Mouse (Mus musculus): ENCODE results near the gene Gm20388. TPM values are rescaled to one million over a fixed set of nuclear protein-coding genes. Genes with fewer than 3 reads are reported as not detected.

The Gm20388 gene
- polyA plus RNA-seq, 1 experiment from 2014 or later: not detected

DNA sequence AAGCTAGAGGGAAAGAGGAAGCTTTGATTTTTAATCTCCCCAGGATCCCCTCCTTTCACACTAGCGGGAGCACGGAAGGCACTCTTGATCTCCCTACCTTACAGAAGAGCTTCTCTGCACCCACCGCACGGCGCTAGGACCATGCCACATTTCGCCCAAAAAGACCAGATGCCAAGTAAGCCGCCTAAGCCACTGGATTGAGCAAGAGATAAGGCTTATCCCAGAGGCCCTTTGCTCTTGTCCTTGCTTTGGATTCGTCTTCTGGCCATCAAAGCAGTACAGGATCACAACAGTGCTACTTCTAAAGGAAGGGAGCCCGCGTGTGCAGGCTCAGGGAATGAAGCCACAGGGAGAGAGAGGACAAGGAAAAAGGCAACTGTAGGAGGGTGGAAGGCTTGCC is 184.2 kb downstream of the Gm20388 start:
- ATAC-seq (ENCODE audit: low FRiP score, low TSS enrichment): no peak

DNA sequence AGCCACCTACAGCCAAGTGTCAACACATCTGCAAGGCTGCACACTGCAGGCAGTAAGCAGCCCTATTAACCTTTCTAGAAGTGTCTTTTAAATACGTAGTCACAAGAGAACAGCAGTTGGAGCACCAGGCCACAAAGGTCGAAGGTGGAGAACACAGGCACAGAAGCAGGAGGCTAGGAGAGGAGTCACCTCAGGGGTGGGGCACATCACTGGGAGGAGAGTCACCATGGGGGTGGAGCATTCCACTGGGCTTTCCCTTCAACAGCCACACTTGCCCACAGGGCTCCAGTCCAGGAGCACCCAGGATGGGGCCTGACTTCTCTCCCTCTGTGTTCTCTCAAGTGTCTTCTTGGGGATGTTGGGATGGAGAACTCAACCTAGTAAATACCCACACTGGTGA is 185.8 kb downstream of the Gm20388 start:
- ATAC-seq (ENCODE audit: low FRiP score, low TSS enrichment): no peak
- no peak overlapping the region for H3K9ac ChIP-seq (ENCODE audit: low read depth, low read length)
- WGBS: 70% methylated on average over 2 of the region's 2 CpGs

More for the DNA sequence above, 184.2 kb downstream of the Gm20388 start:
- 90% methylated on average over 10 of the region's 10 CpGs for WGBS
- Histone ChIP-seq H3K4me1 (ENCODE audit: control insufficient read depth, insufficient read depth, low read length) (peaks cover under 1% of the 10 kb centered on the region; the same call in 1 of the 2 replicates), H3K4me3 (ENCODE audit: low read length) (no peak overlapping the region), H3K27ac (ENCODE audit: low read depth, low read length) (no peak overlapping the region), H3K27me3 (ENCODE audit: control insufficient read depth, insufficient read depth, low read length) (no peaks in the 10 kb centered on the region), H3K4me2 (replicated peaks; ENCODE audit: low read depth, low read length) (no peak overlapping the region), H3K9me3 (ENCODE audit: control insufficient read depth, low read length) (no peaks in the 10 kb centered on the region), H3K9ac (ENCODE audit: low read depth, low read length) (no peak overlapping the region), H3K36me3 (ENCODE audit: control insufficient read depth, insufficient read depth, low read length) (peaks cover 31% of the 10 kb centered on the region)

DNA sequence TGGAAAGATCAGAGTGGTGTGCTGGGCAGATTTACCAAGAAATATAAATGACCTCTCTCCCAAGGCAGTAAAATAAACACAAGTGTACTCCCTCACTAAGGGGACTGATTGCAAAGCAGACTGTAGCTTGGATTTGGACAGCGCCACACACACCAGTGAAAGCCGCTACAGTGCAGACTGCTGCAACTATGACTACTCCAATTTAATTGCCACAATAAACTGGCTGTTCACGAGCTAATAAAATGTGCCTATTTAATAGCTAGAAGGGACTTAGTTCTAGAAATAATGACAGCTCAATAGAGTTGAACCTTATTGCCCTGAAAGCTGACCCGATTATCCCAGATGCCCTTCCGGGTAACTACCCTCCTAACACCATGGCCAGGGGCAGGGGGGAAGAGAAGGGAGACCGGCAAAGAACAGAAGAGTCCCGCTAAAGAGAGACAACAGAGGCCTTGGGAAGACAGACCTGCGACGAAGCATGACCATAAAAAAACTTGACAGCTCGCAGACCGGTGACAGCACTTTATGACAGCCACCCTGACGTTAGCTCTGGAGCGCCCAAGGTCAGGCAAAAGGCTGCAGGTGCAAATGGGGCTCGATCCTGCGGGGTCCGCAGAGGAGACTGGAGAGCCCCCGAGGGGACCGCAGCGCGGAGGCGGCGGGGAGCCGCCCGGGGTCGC is 189.9 kb downstream of the Gm20388 start:
- peaks cover 21% of the 10 kb centered on the region for H3K4me1 ChIP-seq (ENCODE audit: control insufficient read depth, insufficient read depth, low read length)
- H3K27me3 ChIP-seq (ENCODE audit: control insufficient read depth, insufficient read depth, low read length): no peaks in the 10 kb centered on the region
- H3K4me3 ChIP-seq (ENCODE audit: low read length): peak overlapping the region; percentile 89
- H3K4me2 ChIP-seq (replicated peaks; ENCODE audit: low read depth, low read length): peak overlapping the region; percentile 97
- no peaks in the 10 kb centered on the region for H3K9me3 ChIP-seq (ENCODE audit: control insufficient read depth, low read length)
- H3K27ac ChIP-seq (ENCODE audit: low read depth, low read length): no peak overlapping the region
- WGBS: 2% methylated on average over 25 of the region's 25 CpGs
- ATAC-seq (ENCODE audit: low FRiP score, low TSS enrichment): 0 out of 2 replicates have a peak, but pooled peaks have one; percentile 4
- no peaks in the 10 kb centered on the region for H3K36me3 ChIP-seq (ENCODE audit: control insufficient read depth, insufficient read depth, low read length)
- peak overlapping the region; percentile 88 for H3K9ac ChIP-seq (ENCODE audit: low read depth, low read length)

More for the DNA sequence above, 185.8 kb downstream of the Gm20388 start:
- Histone ChIP-seq H3K36me3 (ENCODE audit: control insufficient read depth, insufficient read depth, low read length) (peaks cover 16% of the 10 kb centered on the region), H3K27ac (ENCODE audit: low read depth, low read length) (no peak overlapping the region), H3K9me3 (ENCODE audit: control insufficient read depth, low read length) (no peaks in the 10 kb centered on the region), H3K4me1 (ENCODE audit: control insufficient read depth, insufficient read depth, low read length) (peaks cover 8% of the 10 kb centered on the region), H3K4me3 (ENCODE audit: low read length) (no peak overlapping the region), H3K27me3 (ENCODE audit: control insufficient read depth, insufficient read depth, low read length) (no peaks in the 10 kb centered on the region), H3K4me2 (replicated peaks; ENCODE audit: low read depth, low read length) (no peak overlapping the region)

DNA sequence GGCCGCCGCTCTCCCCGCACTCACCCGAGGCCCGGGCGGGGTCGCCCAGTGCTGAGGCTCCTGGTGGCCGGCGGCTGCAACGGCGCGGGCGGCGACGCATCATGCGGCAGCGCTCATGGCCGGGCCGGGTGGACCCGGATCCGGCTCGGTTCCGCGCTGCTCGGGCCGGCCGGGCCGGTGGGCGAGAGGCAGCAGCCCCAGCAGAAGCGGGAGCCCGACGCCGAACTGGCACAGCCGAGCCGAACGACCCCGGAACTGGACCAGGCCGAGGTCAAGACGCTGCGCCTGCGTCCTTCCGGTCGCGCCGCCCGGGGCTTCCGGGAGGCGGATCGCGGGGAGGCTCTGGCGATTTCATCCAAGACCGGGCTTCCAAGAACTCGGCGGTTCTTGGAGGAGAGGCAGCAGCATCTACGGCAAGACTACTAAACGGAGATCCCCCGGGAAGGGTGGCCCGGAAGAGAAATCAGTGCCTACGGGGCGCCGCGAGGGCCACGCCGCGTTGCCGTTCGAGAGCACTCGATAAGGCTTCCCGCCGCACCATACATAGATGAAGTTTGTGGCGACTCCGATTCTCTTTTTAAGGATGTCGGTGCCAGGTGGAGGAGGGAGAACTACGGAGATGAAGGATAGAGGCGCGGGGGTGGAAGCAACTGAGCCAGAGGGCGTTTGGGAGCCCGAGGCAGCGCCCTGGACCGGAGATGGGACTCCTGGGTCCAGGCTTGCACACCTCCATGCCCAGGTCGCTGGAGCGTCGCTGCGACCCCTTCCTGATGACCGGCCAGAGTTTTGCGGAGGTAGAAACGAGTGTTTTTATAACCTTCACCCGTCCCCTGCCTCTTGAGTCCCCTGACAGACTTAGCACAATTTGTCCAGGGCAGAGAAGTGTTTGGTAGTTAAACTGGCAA is 190.7 kb downstream of the Gm20388 start, which contains the start of gene Zdhhc7:
Gene Zdhhc7, minus strand, starts transcription at position 415 of the 905 bp plus-strand sequence.
- Histone ChIP-seq H3K9ac (ENCODE audit: low read depth, low read length) (peak within 1 kb of the TSS; percentile 88), H3K4me1 (ENCODE audit: control insufficient read depth, insufficient read depth, low read length) (peaks cover 21% of the 10 kb centered on the region), H3K4me3 (ENCODE audit: low read length) (peak within 1 kb of the TSS; percentile 89), H3K27me3 (ENCODE audit: control insufficient read depth, insufficient read depth, low read length) (no peaks in the 10 kb centered on the region), H3K36me3 (ENCODE audit: control insufficient read depth, insufficient read depth, low read length) (no peaks in the 10 kb centered on the region), H3K4me2 (replicated peaks; ENCODE audit: low read depth, low read length) (peak within 1 kb of the TSS; percentile 97), H3K9me3 (ENCODE audit: control insufficient read depth, low read length) (no peaks in the 10 kb centered on the region), H3K27ac (ENCODE audit: low read depth, low read length) (peak within 1 kb of the TSS; percentile 73)
- peak; percentile 65; the same call in 1 of the 2 replicates for ATAC-seq (ENCODE audit: low FRiP score, low TSS enrichment)
- WGBS: under 1% methylated on average over 87 of the region's 88 CpGs

DNA sequence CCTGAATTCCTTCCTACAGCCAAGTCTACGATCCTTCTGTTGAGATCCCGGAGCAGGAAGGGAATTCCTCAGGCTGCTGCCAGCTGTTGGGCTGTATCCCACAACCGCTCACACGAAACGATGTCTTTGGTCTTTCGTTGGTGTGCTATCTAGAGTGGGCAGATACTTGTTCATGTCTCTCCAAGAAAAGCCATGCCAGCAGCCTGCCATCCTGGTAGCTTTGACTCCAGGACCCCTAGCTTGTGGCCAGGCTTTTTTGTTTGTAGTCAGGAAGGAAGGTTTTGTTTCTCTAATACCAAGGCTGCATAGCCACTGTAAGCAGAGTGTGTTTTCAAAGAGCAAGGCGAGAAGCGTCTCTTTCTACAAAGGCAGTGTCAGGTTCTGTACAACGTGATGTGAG is 193.3 kb downstream of the Gm20388 start:
- H3K9me3 ChIP-seq (ENCODE audit: control insufficient read depth, low read length): no peaks in the 10 kb centered on the region
- no peak overlapping the region for H3K27ac ChIP-seq (ENCODE audit: low read depth, low read length)
- no peak overlapping the region for H3K4me2 ChIP-seq (replicated peaks; ENCODE audit: low read depth, low read length)
- no peaks in the 10 kb centered on the region for H3K27me3 ChIP-seq (ENCODE audit: control insufficient read depth, insufficient read depth, low read length)
- peaks cover 21% of the 10 kb centered on the region for H3K4me1 ChIP-seq (ENCODE audit: control insufficient read depth, insufficient read depth, low read length)
- no peaks in the 10 kb centered on the region for H3K36me3 ChIP-seq (ENCODE audit: control insufficient read depth, insufficient read depth, low read length)
- H3K9ac ChIP-seq (ENCODE audit: low read depth, low read length): no peak overlapping the region
- ATAC-seq (ENCODE audit: low FRiP score, low TSS enrichment): no peak
- no peak overlapping the region for H3K4me3 ChIP-seq (ENCODE audit: low read length)
- WGBS: 87% methylated on average over 9 of the region's 9 CpGs

DNA sequence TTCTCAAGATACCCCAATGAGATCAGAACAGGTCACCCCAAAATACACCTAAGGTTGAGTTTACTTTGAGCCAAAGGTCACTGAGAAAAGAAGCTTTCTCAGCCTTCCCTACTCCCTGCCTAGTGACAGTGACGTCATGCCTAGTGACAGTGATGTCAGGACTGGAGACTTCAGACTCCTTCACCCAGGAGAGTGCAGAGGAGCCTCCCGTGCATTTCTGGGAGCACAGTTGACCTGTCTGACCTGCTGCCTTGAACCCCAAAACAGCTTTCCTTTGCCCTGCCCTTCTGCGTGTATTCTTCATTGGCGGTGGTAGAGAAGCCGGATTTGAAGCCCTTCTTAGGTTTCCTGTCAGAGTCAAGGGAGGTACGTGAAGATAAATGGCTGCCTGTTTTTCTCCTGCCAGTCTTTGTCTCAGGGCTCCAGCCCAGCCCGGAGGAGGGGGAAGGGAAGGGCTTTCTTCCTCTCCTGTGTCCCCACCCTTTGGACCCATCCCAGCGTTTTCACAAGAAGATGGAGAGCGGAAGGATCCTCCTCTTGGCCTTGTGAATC is 194.2 kb downstream of the Gm20388 start:
- Histone ChIP-seq H3K27ac (ENCODE audit: low read depth, low read length) (no peak overlapping the region), H3K4me3 (ENCODE audit: low read length) (no peak overlapping the region), H3K27me3 (ENCODE audit: control insufficient read depth, insufficient read depth, low read length) (no peaks in the 10 kb centered on the region), H3K4me2 (replicated peaks; ENCODE audit: low read depth, low read length) (no peak overlapping the region), H3K36me3 (ENCODE audit: control insufficient read depth, insufficient read depth, low read length) (no peaks in the 10 kb centered on the region), H3K9me3 (ENCODE audit: control insufficient read depth, low read length) (no peaks in the 10 kb centered on the region), H3K9ac (ENCODE audit: low read depth, low read length) (no peak overlapping the region), H3K4me1 (ENCODE audit: control insufficient read depth, insufficient read depth, low read length) (peaks cover 20% of the 10 kb centered on the region)
- WGBS: 48% methylated on average over 9 of the region's 9 CpGs
- ATAC-seq (ENCODE audit: low FRiP score, low TSS enrichment): no peak

DNA sequence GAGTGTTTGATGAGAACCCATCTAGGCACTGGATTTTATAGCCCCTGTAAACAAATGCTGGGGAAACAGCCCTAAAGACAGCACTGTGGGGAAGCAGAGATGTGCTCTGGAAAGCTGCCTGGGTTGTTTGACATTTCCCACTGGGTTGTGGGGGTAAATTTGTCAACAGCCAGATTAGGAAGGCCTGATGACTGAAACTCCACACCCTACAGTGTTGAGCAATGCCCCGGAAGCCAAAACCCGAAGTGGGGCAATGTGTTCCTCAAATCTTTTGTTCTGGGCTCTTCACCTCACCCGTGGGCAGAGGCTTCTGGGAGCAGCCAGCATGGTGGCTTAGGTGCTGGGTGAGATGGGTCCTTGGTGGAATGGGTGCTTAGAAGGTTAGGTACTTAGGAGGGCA is 198.5 kb downstream of the Gm20388 start:
- Histone ChIP-seq H3K9ac (ENCODE audit: low read depth, low read length) (no peak overlapping the region), H3K27me3 (ENCODE audit: control insufficient read depth, insufficient read depth, low read length) (peaks cover 1% of the 10 kb centered on the region; the same call in 1 of the 2 replicates), H3K4me1 (ENCODE audit: control insufficient read depth, insufficient read depth, low read length) (peaks cover 7% of the 10 kb centered on the region; the same call in 1 of the 2 replicates), H3K27ac (ENCODE audit: low read depth, low read length) (no peak overlapping the region), H3K4me2 (replicated peaks; ENCODE audit: low read depth, low read length) (no peak overlapping the region), H3K9me3 (ENCODE audit: control insufficient read depth, low read length) (no peaks in the 10 kb centered on the region), H3K36me3 (ENCODE audit: control insufficient read depth, insufficient read depth, low read length) (no peaks in the 10 kb centered on the region), H3K4me3 (ENCODE audit: low read length) (no peak overlapping the region)
- ATAC-seq (ENCODE audit: low FRiP score, low TSS enrichment): no peak
- WGBS: 36% methylated on average over 3 of the region's 3 CpGs

DNA sequence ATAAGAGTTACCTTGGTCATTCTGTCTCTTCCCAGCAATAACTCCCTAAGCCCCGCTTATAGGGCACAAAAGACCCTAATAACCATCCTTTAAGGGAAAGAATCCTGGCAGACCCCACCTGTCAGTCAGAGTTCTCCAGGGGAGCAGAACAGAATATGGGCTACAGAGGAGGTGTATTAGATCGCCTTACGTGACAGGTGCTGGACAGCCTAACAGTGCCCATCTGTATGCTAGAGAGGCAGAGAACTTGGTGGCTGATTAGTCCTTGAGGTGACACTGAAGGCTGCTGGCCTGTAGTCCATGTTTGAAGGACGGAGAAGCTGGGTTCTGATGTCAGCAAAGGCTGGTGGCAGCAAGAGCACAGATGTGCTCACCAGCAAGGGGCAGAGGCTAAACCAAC is 200.3 kb downstream of the Gm20388 start:
- Histone ChIP-seq H3K36me3 (ENCODE audit: control insufficient read depth, insufficient read depth, low read length) (no peaks in the 10 kb centered on the region), H3K9me3 (ENCODE audit: control insufficient read depth, low read length) (no peaks in the 10 kb centered on the region), H3K9ac (ENCODE audit: low read depth, low read length) (no peak overlapping the region), H3K4me3 (ENCODE audit: low read length) (no peak overlapping the region), H3K4me2 (replicated peaks; ENCODE audit: low read depth, low read length) (no peak overlapping the region), H3K27ac (ENCODE audit: low read depth, low read length) (no peak overlapping the region), H3K4me1 (ENCODE audit: control insufficient read depth, insufficient read depth, low read length) (peaks cover 12% of the 10 kb centered on the region; the same call in 1 of the 2 replicates), H3K27me3 (ENCODE audit: control insufficient read depth, insufficient read depth, low read length) (peaks cover 16% of the 10 kb centered on the region)
- 82% methylated on average over 4 of the region's 4 CpGs for WGBS
- ATAC-seq (ENCODE audit: low FRiP score, low TSS enrichment): no peak
